Mouse (Mus musculus): ENCODE results near the gene Nebl. TPM values are rescaled to one million over a fixed set of nuclear protein-coding genes. Genes with fewer than 3 reads are reported as not detected.

The Nebl gene
- polyA plus RNA-seq, 1 experiment from 2014 or later = 0.64 TPM

- Histone ChIP-seq H3K4me2 (ENCODE audit: low read depth, low read length) (no peak overlapping the region), H3K4me3 (ENCODE audit: low read length) (no peak overlapping the region), H3K4me1 (ENCODE audit: control insufficient read depth, insufficient read depth, low read length) (no peaks in the 10 kb centered on the region), H3K9me3 (ENCODE audit: control insufficient read depth, low read length) (no peaks in the 10 kb centered on the region), H3K27me3 (replicated peaks; ENCODE audit: control insufficient read depth, insufficient read depth, low read length) (no peaks in the 10 kb centered on the region), H3K27ac (ENCODE audit: low read length) (no peak overlapping the region), H3K36me3 (ENCODE audit: control insufficient read depth, insufficient read depth, low read length) (no peaks in the 10 kb centered on the region), H3K9ac (ENCODE audit: low read depth, low read length) (no peak overlapping the region)
- WGBS = 55% methylated on average over 4 of the region's 4 CpGs
- ATAC-seq = no peak
Observed at GRCm38 (mm10) chr2:17599860-17600259, 131.4 kb downstream of the Nebl start.

DNA sequence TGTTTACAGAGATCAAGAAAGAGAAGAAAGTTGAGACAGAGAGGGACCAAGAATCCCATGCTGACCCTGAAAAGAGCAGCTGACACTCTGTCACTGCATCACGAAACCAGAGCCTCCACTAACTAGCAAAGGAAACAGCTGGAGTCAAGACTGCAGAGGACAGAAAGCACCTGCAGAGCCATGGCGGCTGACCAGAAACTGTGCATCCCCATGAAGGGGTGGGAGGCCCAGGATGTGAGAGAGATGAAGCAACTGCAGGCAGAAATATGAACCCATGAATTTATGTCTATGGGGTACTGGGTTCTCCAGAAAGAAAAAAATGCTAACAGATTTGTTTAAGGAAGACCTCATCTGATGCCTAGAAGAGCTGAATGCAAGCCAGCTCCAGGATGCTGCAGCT is 133.3 kb downstream of the Nebl start:
- Histone ChIP-seq H3K27ac (ENCODE audit: low read length) (no peak overlapping the region), H3K9ac (ENCODE audit: low read depth, low read length) (no peak overlapping the region), H3K27me3 (replicated peaks; ENCODE audit: control insufficient read depth, insufficient read depth, low read length) (no peaks in the 10 kb centered on the region), H3K9me3 (ENCODE audit: control insufficient read depth, low read length) (no peaks in the 10 kb centered on the region), H3K36me3 (ENCODE audit: control insufficient read depth, insufficient read depth, low read length) (no peaks in the 10 kb centered on the region), H3K4me3 (ENCODE audit: low read length) (no peak overlapping the region), H3K4me2 (ENCODE audit: low read depth, low read length) (no peak overlapping the region), H3K4me1 (ENCODE audit: control insufficient read depth, insufficient read depth, low read length) (no peaks in the 10 kb centered on the region)
- 45% methylated on average over 2 of the region's 2 CpGs for WGBS
- no peak for ATAC-seq

GRCm38 (mm10) chr2:17589669-17590068 is 141.6 kb downstream of the Nebl start:
- WGBS = 88% methylated on average over 3 of the region's 3 CpGs
- Histone ChIP-seq H3K9me3 (ENCODE audit: control insufficient read depth, low read length) (no peaks in the 10 kb centered on the region), H3K27me3 (replicated peaks; ENCODE audit: control insufficient read depth, insufficient read depth, low read length) (no peaks in the 10 kb centered on the region), H3K4me3 (ENCODE audit: low read length) (no peak overlapping the region), H3K36me3 (ENCODE audit: control insufficient read depth, insufficient read depth, low read length) (no peaks in the 10 kb centered on the region), H3K27ac (ENCODE audit: low read length) (no peak overlapping the region), H3K4me1 (ENCODE audit: control insufficient read depth, insufficient read depth, low read length) (no peaks in the 10 kb centered on the region), H3K4me2 (ENCODE audit: low read depth, low read length) (no peak overlapping the region), H3K9ac (ENCODE audit: low read depth, low read length) (no peak overlapping the region)
- no peak for ATAC-seq

- H3K9me3 ChIP-seq (ENCODE audit: control insufficient read depth, low read length) = no peaks in the 10 kb centered on the region
- H3K4me1 ChIP-seq (ENCODE audit: control insufficient read depth, insufficient read depth, low read length) = no peaks in the 10 kb centered on the region
- H3K4me3 ChIP-seq (ENCODE audit: low read length) = no peak overlapping the region
- H3K27ac ChIP-seq (ENCODE audit: low read length) = no peak overlapping the region
- H3K4me2 ChIP-seq (ENCODE audit: low read depth, low read length) = no peak overlapping the region
- no peaks in the 10 kb centered on the region for H3K36me3 ChIP-seq (ENCODE audit: control insufficient read depth, insufficient read depth, low read length)
- no peak overlapping the region for H3K9ac ChIP-seq (ENCODE audit: low read depth, low read length)
- no peak for ATAC-seq
- 84% methylated on average over 6 of the region's 6 CpGs for WGBS
- no peaks in the 10 kb centered on the region for H3K27me3 ChIP-seq (replicated peaks; ENCODE audit: control insufficient read depth, insufficient read depth, low read length)
Observed at GRCm38 (mm10) chr2:17585329-17585992, 145.8 kb downstream of the Nebl start.

DNA sequence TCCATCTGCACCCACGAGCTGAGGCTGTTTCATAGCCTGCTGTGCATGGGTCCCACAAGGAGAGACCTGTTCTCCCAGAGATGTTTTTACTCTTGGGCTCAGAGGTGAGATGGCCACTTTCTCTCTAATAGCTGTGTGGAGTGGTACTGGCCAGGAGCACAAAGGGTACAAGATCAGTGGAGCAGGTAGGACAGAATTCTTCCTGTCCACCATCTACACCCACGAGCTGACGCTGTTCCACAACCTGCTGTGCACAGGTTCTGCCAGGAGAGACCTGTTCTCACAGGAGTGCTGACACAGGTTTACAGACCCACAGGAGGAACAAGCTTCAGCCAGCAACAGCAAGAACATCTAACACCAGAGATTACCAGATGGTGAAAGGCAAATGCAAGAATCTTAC is 155.6 kb downstream of the Nebl start:
- ATAC-seq = no peak
- H3K27me3 ChIP-seq (replicated peaks; ENCODE audit: control insufficient read depth, insufficient read depth, low read length) = no peaks in the 10 kb centered on the region
- no peak overlapping the region for H3K4me2 ChIP-seq (ENCODE audit: low read depth, low read length)
- 70% methylated on average over 3 of the region's 3 CpGs for WGBS
- no peak overlapping the region for H3K27ac ChIP-seq (ENCODE audit: low read length)
- no peaks in the 10 kb centered on the region for H3K4me1 ChIP-seq (ENCODE audit: control insufficient read depth, insufficient read depth, low read length)
- H3K9me3 ChIP-seq (ENCODE audit: control insufficient read depth, low read length) = no peaks in the 10 kb centered on the region
- H3K4me3 ChIP-seq (ENCODE audit: low read length) = no peak overlapping the region
- no peaks in the 10 kb centered on the region for H3K36me3 ChIP-seq (ENCODE audit: control insufficient read depth, insufficient read depth, low read length)
- no peak overlapping the region for H3K9ac ChIP-seq (ENCODE audit: low read depth, low read length)

GRCm38 (mm10) chr2:17571716-17572115 is 159.5 kb downstream of the Nebl start:
- no peaks in the 10 kb centered on the region for H3K36me3 ChIP-seq (ENCODE audit: control insufficient read depth, insufficient read depth, low read length)
- H3K9ac ChIP-seq (ENCODE audit: low read depth, low read length) = no peak overlapping the region
- no peaks in the 10 kb centered on the region for H3K4me1 ChIP-seq (ENCODE audit: control insufficient read depth, insufficient read depth, low read length)
- no peak overlapping the region for H3K27ac ChIP-seq (ENCODE audit: low read length)
- ATAC-seq = no peak
- H3K9me3 ChIP-seq (ENCODE audit: control insufficient read depth, low read length) = no peaks in the 10 kb centered on the region
- H3K4me2 ChIP-seq (ENCODE audit: low read depth, low read length) = no peak overlapping the region
- no peak overlapping the region for H3K4me3 ChIP-seq (ENCODE audit: low read length)
- WGBS = 50% methylated on average over 2 of the region's 2 CpGs
- no peaks in the 10 kb centered on the region for H3K27me3 ChIP-seq (replicated peaks; ENCODE audit: control insufficient read depth, insufficient read depth, low read length)

GRCm38 (mm10) chr2:17558889-17559742 is 172.1 kb downstream of the Nebl start:
- Histone ChIP-seq H3K9me3 (ENCODE audit: control insufficient read depth, low read length) (no peaks in the 10 kb centered on the region), H3K4me2 (ENCODE audit: low read depth, low read length) (no peak overlapping the region), H3K27ac (ENCODE audit: low read length) (no peak overlapping the region), H3K27me3 (replicated peaks; ENCODE audit: control insufficient read depth, insufficient read depth, low read length) (no peaks in the 10 kb centered on the region), H3K4me1 (ENCODE audit: control insufficient read depth, insufficient read depth, low read length) (no peaks in the 10 kb centered on the region), H3K36me3 (ENCODE audit: control insufficient read depth, insufficient read depth, low read length) (no peaks in the 10 kb centered on the region), H3K4me3 (ENCODE audit: low read length) (no peak overlapping the region), H3K9ac (ENCODE audit: low read depth, low read length) (no peak overlapping the region)
- WGBS = 60% methylated on average over 4 of the region's 4 CpGs
- ATAC-seq = no peak

DNA sequence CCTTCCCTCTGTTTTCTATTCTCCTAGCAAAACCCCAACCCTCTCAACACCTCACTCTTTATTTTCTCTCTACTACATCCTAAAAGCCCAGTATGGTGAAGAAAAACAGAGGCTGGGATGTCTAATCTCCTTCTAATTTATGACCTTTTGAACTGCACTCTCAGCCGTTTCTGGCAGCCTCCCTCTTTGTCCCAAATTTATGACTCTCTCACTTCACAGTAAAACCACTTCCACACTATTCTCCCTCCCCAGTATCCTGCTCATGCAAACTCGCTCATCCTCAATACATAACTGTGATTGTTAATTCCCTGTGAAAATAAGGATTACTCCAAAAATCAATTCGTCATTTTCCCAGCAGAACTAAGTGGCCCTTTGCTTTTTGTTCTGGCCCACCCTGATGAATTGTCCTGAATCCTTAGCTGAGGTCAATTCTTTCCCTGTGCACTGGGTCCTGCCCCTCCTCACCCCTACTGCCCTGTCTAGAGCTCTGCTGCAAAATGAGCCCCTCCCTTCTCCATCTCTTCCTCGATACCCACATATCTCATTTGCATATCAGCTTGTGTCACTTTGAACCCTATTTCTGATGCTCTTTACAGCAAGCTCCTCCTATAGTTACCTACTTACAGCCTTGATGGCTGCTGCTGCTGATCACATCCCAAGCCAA is 181.2 kb downstream of the Nebl start:
- H3K27ac ChIP-seq (ENCODE audit: low read length) = no peak overlapping the region
- no peak for ATAC-seq
- H3K9ac ChIP-seq (ENCODE audit: low read depth, low read length) = no peak overlapping the region
- WGBS = 21% methylated on average over 4 of the region's 4 CpGs
- no peaks in the 10 kb centered on the region for H3K4me1 ChIP-seq (ENCODE audit: control insufficient read depth, insufficient read depth, low read length)
- no peaks in the 10 kb centered on the region for H3K9me3 ChIP-seq (ENCODE audit: control insufficient read depth, low read length)
- no peaks in the 10 kb centered on the region for H3K27me3 ChIP-seq (replicated peaks; ENCODE audit: control insufficient read depth, insufficient read depth, low read length)
- no peaks in the 10 kb centered on the region for H3K36me3 ChIP-seq (ENCODE audit: control insufficient read depth, insufficient read depth, low read length)
- H3K4me2 ChIP-seq (ENCODE audit: low read depth, low read length) = no peak overlapping the region
- no peak overlapping the region for H3K4me3 ChIP-seq (ENCODE audit: low read length)

DNA sequence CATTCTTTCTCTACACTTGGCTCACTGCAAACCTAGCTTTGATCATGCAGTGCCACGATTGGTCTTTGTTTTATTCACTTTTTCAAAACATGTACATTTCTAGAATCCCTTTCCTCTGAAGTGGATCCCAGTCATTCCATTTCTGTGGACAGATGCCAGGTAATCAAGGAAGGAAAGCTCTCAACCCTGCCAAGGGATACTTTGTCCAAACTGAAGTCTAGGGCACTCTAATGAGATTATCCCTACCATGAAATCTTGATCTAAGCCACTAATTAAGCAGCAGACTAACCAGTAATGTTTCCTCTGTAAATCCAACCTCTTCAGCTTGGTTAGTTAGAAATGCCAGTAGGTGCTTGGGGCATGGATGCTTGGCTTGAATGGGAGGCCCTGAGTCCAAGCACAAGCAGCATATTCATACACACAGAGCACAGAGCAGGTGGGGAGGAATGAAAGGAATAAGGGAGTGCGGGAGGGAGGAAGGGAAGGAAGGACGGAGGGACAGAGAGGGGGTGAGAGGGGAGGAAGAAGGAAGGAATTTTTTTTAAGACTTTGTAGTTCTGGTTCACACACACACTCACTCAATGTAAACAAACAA is 184.8 kb downstream of the Nebl start:
- H3K36me3 ChIP-seq (ENCODE audit: control insufficient read depth, insufficient read depth, low read length) = no peaks in the 10 kb centered on the region
- no peak overlapping the region for H3K9ac ChIP-seq (ENCODE audit: low read depth, low read length)
- H3K9me3 ChIP-seq (ENCODE audit: control insufficient read depth, low read length) = no peaks in the 10 kb centered on the region
- no peak for ATAC-seq
- no peak overlapping the region for H3K4me2 ChIP-seq (ENCODE audit: low read depth, low read length)
- 82% methylated on average over 3 of the region's 3 CpGs for WGBS
- H3K27me3 ChIP-seq (replicated peaks; ENCODE audit: control insufficient read depth, insufficient read depth, low read length) = no peaks in the 10 kb centered on the region
- no peak overlapping the region for H3K4me3 ChIP-seq (ENCODE audit: low read length)
- no peak overlapping the region for H3K27ac ChIP-seq (ENCODE audit: low read length)
- no peaks in the 10 kb centered on the region for H3K4me1 ChIP-seq (ENCODE audit: control insufficient read depth, insufficient read depth, low read length)

Measured in intestine, embryonic 16.5 days (tissue).